7 mouse cellular contexts compared by ENCODE assay signal in genomic region chr13:67779265-67780221, GRCm38 (mm10). TPM values are rescaled to one million over a fixed set of nuclear protein-coding genes. Genes with fewer than 3 reads are reported as not detected.
DNase-seq lines count a peak whose midpoint lies in the region; ATAC-seq lines count a peak whose summit lies in the region.

Gene Zfp493 (plus strand): TSS chr13:67779693.

- peaks cover 5% of the 10 kb centered on the region; the same call in 1 of the 2 replicates for H3K4me1 ChIP-seq in embryonic facial prominence, embryonic 10.5 days
- H3K4me1 ChIP-seq in midbrain, embryonic 11.5 days (ENCODE audit: control insufficient read depth, insufficient read depth, low read length), result peaks cover 5% of the 10 kb centered on the region; the same call in 1 of the 2 replicates

- intact Hi-C loops in left cerebral cortex, postnatal 4 days (cut with DNase I), result no loop called here

- WGBS in embryonic facial prominence, embryonic 10.5 days, result 7% methylated on average over 26 of the region's 26 CpGs
- WGBS in midbrain, embryonic 11.5 days, result 9% methylated on average over 26 of the region's 26 CpGs

- no peaks in the 10 kb centered on the region for H3K27me3 ChIP-seq in embryonic facial prominence, embryonic 10.5 days (replicated peaks; ENCODE audit: low read depth, poor library complexity, severe bottlenecking)
- H3K27me3 ChIP-seq in midbrain, embryonic 11.5 days (ENCODE audit: control insufficient read depth, insufficient read depth, low read length), result no peaks in the 10 kb centered on the region

- H3K9me3 ChIP-seq in embryonic facial prominence, embryonic 10.5 days, result peaks cover 3% of the 10 kb centered on the region; the same call in 1 of the 2 replicates
- no peaks in the 10 kb centered on the region for H3K9me3 ChIP-seq in midbrain, embryonic 11.5 days (ENCODE audit: control insufficient read depth, low read length)

- peak; percentile 76 for DNase-seq in adrenal gland, postnatal 14 days
- DNase-seq in embryonic facial prominence, embryonic 10.5 days (ENCODE audit: low spot score), result peak; percentile 65
- peak; percentile 97 for DNase-seq in heart, adult 11 months
- peak; percentile 67 for DNase-seq in kidney, adult 11 months
- DNase-seq in left cerebral cortex, postnatal 4 days, result peak; percentile 30
- DNase-seq in midbrain, embryonic 11.5 days (ENCODE audit: low spot score, missing footprints), result peak; percentile 95
- peak; percentile 21 for DNase-seq in right cerebral cortex, postnatal 4 days

- peak; percentile 97 for ATAC-seq in midbrain, embryonic 11.5 days (ENCODE audit: low FRiP score)

- peak within 1 kb of the TSS; percentile 87 for H3K27ac ChIP-seq in embryonic facial prominence, embryonic 10.5 days (replicated peaks)
- no peak within 1 kb of the TSS for H3K27ac ChIP-seq in midbrain, embryonic 11.5 days (ENCODE audit: low read depth, low read length)

- H3K36me3 ChIP-seq in embryonic facial prominence, embryonic 10.5 days (replicated peaks), result peaks cover 5% of the 10 kb centered on the region; the same call in 1 of the 2 replicates
- H3K36me3 ChIP-seq in midbrain, embryonic 11.5 days (ENCODE audit: control insufficient read depth, insufficient read depth, low read length), result no peaks in the 10 kb centered on the region

- peak within 1 kb of the TSS; percentile 80 for H3K4me3 ChIP-seq in embryonic facial prominence, embryonic 10.5 days
- peak within 1 kb of the TSS; percentile 49 for H3K4me3 ChIP-seq in midbrain, embryonic 11.5 days (ENCODE audit: low read depth, low read length)

- peak within 1 kb of the TSS; percentile 80 for H3K4me2 ChIP-seq in midbrain, embryonic 11.5 days

- peak within 1 kb of the TSS; percentile 66 for H3K9ac ChIP-seq in midbrain, embryonic 11.5 days (ENCODE audit: low read length)

RNA-seq across cellular contexts. Expression of gene Zfp493, which starts in this region (rescaled TPM):
- 2.3 and 2.9 TPM in 2 replicates for total RNA-seq in adrenal gland, postnatal 14 days (2021)
- 3.2 and 3.3 TPM in 2 replicates for polyA plus RNA-seq in embryonic facial prominence, embryonic 10.5 days (2016; fragmentation: Nextera tagmentation; extraction: Ambion mirVana)
- 1 to 10 TPM; 3.2 to 4.9 TPM for total RNA-seq in left cerebral cortex, postnatal 4 days (2021)
- polyA plus RNA-seq in midbrain, embryonic 11.5 days (2014; fragmentation: Nextera tagmentation; extraction: Ambion mirVana), result 3.8 and 4.1 TPM in 2 replicates

Comparison
In these comparisons a context has a peak if more than half of its experiments do, and no peak if none do; other contexts are left out.
1. DNase-seq: peak in every context shown above with its lines; median percentile 97 in heart, adult 11 months; 95 in midbrain, embryonic 11.5 days; 76 in adrenal gland, postnatal 14 days; 67 in kidney, adult 11 months; 65 in embryonic facial prominence, embryonic 10.5 days; 30 in left cerebral cortex, postnatal 4 days; 21 in right cerebral cortex, postnatal 4 days.